Mouse (Mus musculus) heart, postnatal 0 days (tissue): ENCODE results near the gene Ubr7. TPM values are rescaled to one million over a fixed set of nuclear protein-coding genes. Genes with fewer than 3 reads are reported as not detected.

Experiments
- ATAC-seq: fragments of 200-750 bp; cut with Nextera tagmentation; 2 replicates; pipeline ENCODE4 v1.8.0; 2017; ENCODE audit warnings: low read depth, moderate number of reproducible peaks, moderate library complexity; ENCODE audit not compliant: insufficient read depth
- DNase-seq: peaks from one replicate; pipeline ENCODE4 v3.0.0-alpha.2; 2016; ENCODE audit warnings: low spot score
- H3K27ac ChIP-seq: fragments of 300-500 bp; sonication (generic); 2 replicates; pipeline ENCODE4 v1.5.1; 2014; ENCODE audit warnings: low read depth, mild to moderate bottlenecking
- H3K27me3 ChIP-seq: fragments of 300-500 bp; sonication (generic); 2 replicates; pipeline ENCODE4 v1.6.1; 2014; ENCODE audit warnings: low read length, mixed read lengths; ENCODE audit not compliant: control insufficient read depth, insufficient read depth
- H3K36me3 ChIP-seq: fragments of 300-500 bp; sonication (generic); replicated peaks from 2 replicates; pipeline ENCODE4 v1.6.1; 2014; ENCODE audit warnings: low read length, mixed read lengths; ENCODE audit not compliant: control insufficient read depth, insufficient read depth
- H3K4me1 ChIP-seq: fragments of 300-500 bp; sonication (generic); 2 replicates; pipeline ENCODE4 v1.6.1; 2014; ENCODE audit warnings: antibody characterized with exemption; ENCODE audit not compliant: control insufficient read depth, insufficient read depth
- H3K4me2 ChIP-seq: fragments of 300-500 bp; sonication (generic); 2 replicates; pipeline ENCODE4 v1.6.1; 2014; ENCODE audit warnings: low read depth, mild to moderate bottlenecking, low read length, moderate library complexity
- H3K4me3 ChIP-seq: fragments of 300-500 bp; sonication (generic); 2 replicates; pipeline ENCODE4 v1.5.1; 2014; ENCODE audit warnings: low read depth, low read length
- H3K9ac ChIP-seq: fragments of 300-500 bp; sonication (generic); replicated peaks from 2 replicates; pipeline ENCODE4 v1.6.1; 2014; ENCODE audit warnings: low read depth, low read length, mixed read lengths
- H3K9me3 ChIP-seq: fragments of 300-500 bp; sonication (generic); replicated peaks from 2 replicates; pipeline ENCODE4 v1.6.1; 2016; ENCODE audit warnings: low read length; ENCODE audit not compliant: control insufficient read depth
- CTCF ChIP-seq: IDR thresholded peaks from 2 replicates; pipeline ENCODE4 v1.5.1; 2016; ENCODE audit warnings: antibody characterized with exemption, control low read depth, low read depth
- EP300 ChIP-seq: IDR thresholded peaks from 2 replicates; pipeline ENCODE4 v1.6.1; 2016; ENCODE audit warnings: antibody characterized with exemption, low read depth
- WGBS: fragments of 180-500 bp; shearing (Covaris S2); extraction: QIAGEN DNeasy Blood & Tissue Kit; methylation state at CpG from one replicate; pipeline ENCODE4 v1.1.7; 2014; 5-methylcytosine and 5-hydroxymethylcytosine counted together
- polyA plus RNA-seq: library from polyadenylated mRNA; unstranded; fragments of >200 nt; fragmentation: Nextera tagmentation; extraction: Ambion mirVana; gene quantifications from 2 replicates; pipeline ENCODE4 v1.2.1, GENCODE M21; 2015
- total RNA-seq: library from RNA; depleted of rRNA; stranded (reverse); fragments of >200 nt; gene quantifications from 2 replicates; pipeline ENCODE4 v1.2.3, GENCODE M21; 2014; ENCODE audit warnings: low replicate concordance

The Ubr7 gene
- total and polyA plus RNA-seq, 2 experiments from 2014 or later: 23.5 to 44.0 TPM

DNA sequence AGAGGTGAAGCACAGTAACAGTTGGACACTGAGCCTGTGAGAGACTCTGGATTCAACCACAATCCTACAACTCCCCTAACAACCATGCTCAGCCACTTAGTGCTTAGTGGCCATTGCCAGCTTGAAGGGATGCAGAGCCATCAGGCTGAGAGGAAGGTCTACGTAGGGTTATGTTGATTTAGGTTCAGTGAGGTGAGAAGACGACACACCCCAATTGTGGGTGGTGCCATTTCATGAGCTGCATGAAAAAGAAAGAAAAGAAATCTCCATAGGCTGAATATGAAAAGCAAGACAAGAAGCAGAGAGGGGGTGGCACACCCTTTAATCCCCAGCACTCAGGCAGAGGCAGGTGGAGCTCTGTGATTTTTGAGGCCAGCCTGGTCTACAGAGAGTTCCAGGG, 43.7 kb upstream of the Ubr7 start:
- H3K27me3 ChIP-seq: no peaks in the 10 kb centered on the region
- WGBS: 81% methylated on average over 2 of the region's 2 CpGs

DNA sequence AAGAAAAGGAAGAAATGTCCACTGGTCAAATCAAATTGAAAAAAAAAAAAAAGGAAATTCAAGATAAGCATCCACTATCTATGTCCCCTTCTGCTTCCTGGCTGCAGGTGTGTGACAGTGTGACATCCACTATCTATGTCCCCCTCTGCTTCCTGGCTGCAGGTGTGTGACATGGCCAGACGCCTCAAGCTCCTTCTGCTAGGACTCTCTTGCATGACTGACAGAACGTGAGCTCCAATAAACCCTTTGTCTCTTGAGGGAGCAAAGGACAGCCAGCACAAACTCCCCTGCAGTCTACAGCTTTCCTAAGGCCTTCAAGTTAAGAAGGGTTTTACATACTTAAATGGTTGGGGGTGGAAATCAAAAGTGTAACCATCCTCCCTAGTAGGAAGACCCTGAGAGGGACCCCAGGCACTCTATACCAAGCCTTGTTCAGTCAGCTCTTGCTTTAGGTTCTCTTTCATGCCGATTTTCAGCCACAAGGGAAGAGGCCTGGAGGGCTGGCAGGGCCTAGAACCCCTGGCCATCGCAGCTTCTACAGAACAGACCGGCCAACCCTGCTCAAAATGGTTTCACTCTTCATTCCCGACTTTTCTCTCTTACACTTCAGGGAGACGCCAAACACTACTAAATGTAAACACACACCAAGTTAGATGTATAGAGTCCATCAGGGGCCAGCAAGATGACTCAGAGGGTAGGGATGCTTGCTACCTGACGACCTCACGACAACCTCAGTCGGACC, 42.9 kb upstream of the Ubr7 start:
- Histone ChIP-seq H3K9me3 (no peaks in the 10 kb centered on the region), H3K27ac (no peak overlapping the region), H3K27me3 (no peaks in the 10 kb centered on the region), H3K4me1 (peaks cover 7% of the 10 kb centered on the region; the same call in 1 of the 2 replicates), H3K4me3 (no peak overlapping the region), H3K9ac (no peak overlapping the region), H3K36me3 (no peaks in the 10 kb centered on the region), H3K4me2 (no peak overlapping the region)
- TF ChIP-seq EP300: no peak
- TF ChIP-seq CTCF: no peak
- WGBS: 79% methylated on average over 10 of the region's 10 CpGs
- DNase-seq (no peak), ATAC-seq (no peak)

More for the DNA sequence above, 43.7 kb upstream of the Ubr7 start:
- no peaks in the 10 kb centered on the region for H3K9me3 ChIP-seq
- H3K4me3 ChIP-seq: no peak overlapping the region
- TF ChIP-seq CTCF (no peak), EP300 (no peak)
- H3K9ac ChIP-seq: no peak overlapping the region
- H3K36me3 ChIP-seq: no peaks in the 10 kb centered on the region
- H3K4me1 ChIP-seq: peaks cover 7% of the 10 kb centered on the region; the same call in 1 of the 2 replicates
- DNase-seq (no peak), ATAC-seq (no peak)
- H3K27ac ChIP-seq: no peak overlapping the region
- no peak overlapping the region for H3K4me2 ChIP-seq

GRCm38 (mm10) chr12:102719552-102720315, 38.0 kb upstream of the Ubr7 start:
- Histone ChIP-seq H3K4me1 (no peaks in the 10 kb centered on the region), H3K27me3 (no peaks in the 10 kb centered on the region), H3K27ac (no peak overlapping the region), H3K9me3 (no peaks in the 10 kb centered on the region), H3K4me3 (no peak overlapping the region), H3K9ac (no peak overlapping the region), H3K36me3 (no peaks in the 10 kb centered on the region), H3K4me2 (no peak overlapping the region)
- TF ChIP-seq EP300 (no peak), CTCF (peak; percentile 84)
- 26% methylated on average over 13 of the region's 13 CpGs for WGBS
- DNase-seq: peak; percentile 59
- ATAC-seq: peak; percentile 77; the same call in 1 of the 2 replicates

DNA sequence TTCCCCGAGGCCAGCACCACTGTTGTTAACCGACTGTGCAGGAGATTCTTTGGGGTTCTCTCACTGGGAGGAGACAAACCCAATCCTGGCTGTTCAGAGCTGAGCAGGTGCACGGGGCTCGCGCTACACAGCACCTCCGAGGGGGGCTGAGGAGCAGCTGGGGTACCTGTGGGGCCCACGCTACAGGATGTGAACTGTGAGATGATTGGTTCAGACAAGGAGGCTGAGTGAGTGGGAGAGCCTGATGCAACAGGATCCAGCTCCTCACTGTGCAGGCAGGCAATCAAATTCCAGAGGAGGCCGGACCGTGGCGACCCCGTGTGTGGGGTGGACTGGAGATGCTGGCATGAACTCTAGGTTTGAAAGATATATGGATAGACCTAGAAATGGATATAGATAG, 35.3 kb upstream of the Ubr7 start:
- TF ChIP-seq EP300 (no peak), CTCF (no peak)
- Histone ChIP-seq H3K4me1 (no peaks in the 10 kb centered on the region), H3K36me3 (no peaks in the 10 kb centered on the region), H3K27me3 (no peaks in the 10 kb centered on the region), H3K9ac (no peak overlapping the region), H3K27ac (no peak overlapping the region), H3K9me3 (no peaks in the 10 kb centered on the region), H3K4me3 (no peak overlapping the region), H3K4me2 (no peak overlapping the region)
- no peak for ATAC-seq
- no peak for DNase-seq
- WGBS: 68% methylated on average over 11 of the region's 11 CpGs

DNA sequence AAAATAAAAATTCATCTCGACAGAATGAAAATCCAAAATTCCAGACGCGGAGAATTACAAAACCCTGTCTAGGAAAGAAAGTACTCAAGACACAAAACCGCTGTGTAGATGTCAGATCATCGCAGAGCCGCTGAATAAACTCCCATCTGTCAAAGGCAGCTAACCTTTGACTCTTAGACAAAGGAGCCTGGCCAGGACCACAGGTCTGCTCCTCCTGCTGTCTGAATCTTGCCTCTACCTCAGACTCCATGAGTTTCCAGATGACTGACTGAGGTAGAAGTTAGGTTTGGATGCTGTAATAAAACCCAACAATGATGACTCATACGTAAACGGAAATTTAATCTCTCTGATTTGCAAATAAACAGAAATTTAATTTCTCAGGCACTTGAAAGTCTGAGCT, 34.8 kb upstream of the Ubr7 start:
- no peak overlapping the region for H3K4me3 ChIP-seq
- H3K27me3 ChIP-seq: no peaks in the 10 kb centered on the region
- no peaks in the 10 kb centered on the region for H3K36me3 ChIP-seq
- no peaks in the 10 kb centered on the region for H3K9me3 ChIP-seq
- H3K4me1 ChIP-seq: no peaks in the 10 kb centered on the region
- DNase-seq: no peak
- 82% methylated on average over 8 of the region's 8 CpGs for WGBS
- H3K9ac ChIP-seq: no peak overlapping the region
- no peak overlapping the region for H3K27ac ChIP-seq
- TF ChIP-seq CTCF (no peak), EP300 (no peak)
- no peak for ATAC-seq
- H3K4me2 ChIP-seq: no peak overlapping the region
